Mouse (Mus musculus): ENCODE data around the gene Il11ra2. TPM values are rescaled to one million over a fixed set of nuclear protein-coding genes. Genes with fewer than 3 reads are reported as not detected.
"Not testable (repeated sequence)": the region's sequence is repeated elsewhere in the genome, so short reads cannot be mapped to it uniquely, and the experiment has no call there.

Gene Il11ra2
- polyA plus RNA-seq (2012; rRNA removed): 0.09 and 0.46 TPM in 2 replicates

- H3K4me3 ChIP-seq (replicated peaks; ENCODE audit: extremely low read depth, low read depth, low read length); H3K4me1 ChIP-seq (ENCODE audit: control insufficient read depth, insufficient read depth, low read length); DNase-seq: not testable (repeated sequence)
- no CpG with 5 or more reads among the region's 3 CpGs for WGBS
Observed at GRCm38 (mm10) chr4:42661793-42662192, at the start of gene Il11ra2. Gene Il11ra2 (minus strand): TSS chr4:42661893.

GRCm38 (mm10) chr4:42682183-42682524 is 20.5 kb upstream of the Il11ra2 start:
- not testable (repeated sequence) for DNase-seq; H3K4me3 ChIP-seq (replicated peaks; ENCODE audit: extremely low read depth, low read depth, low read length); H3K4me1 ChIP-seq (ENCODE audit: control insufficient read depth, insufficient read depth, low read length)
- no CpG with 5 or more reads among the region's 18 CpGs for WGBS

GRCm38 (mm10) chr4:42681473-42682182 is 19.9 kb upstream of the Il11ra2 start:
- no CpG with 5 or more reads among the region's 66 CpGs for WGBS
- DNase-seq: not testable (repeated sequence)

GRCm38 (mm10) chr4:42680374-42681356 is 19.0 kb upstream of the Il11ra2 start:
- H3K4me1 ChIP-seq (ENCODE audit: control insufficient read depth, insufficient read depth, low read length); DNase-seq; H3K4me3 ChIP-seq (replicated peaks; ENCODE audit: extremely low read depth, low read depth, low read length): not testable (repeated sequence)
- WGBS: no CpG with 5 or more reads among the region's 32 CpGs

More at GRCm38 (mm10) chr4:42681473-42682182, 19.9 kb upstream of the Il11ra2 start:
- H3K4me3 ChIP-seq (replicated peaks; ENCODE audit: extremely low read depth, low read depth, low read length); H3K4me1 ChIP-seq (ENCODE audit: control insufficient read depth, insufficient read depth, low read length): not testable (repeated sequence)

GRCm38 (mm10) chr4:42679365-42679764 is 17.7 kb upstream of the Il11ra2 start:
- DNase-seq; H3K4me3 ChIP-seq (replicated peaks; ENCODE audit: extremely low read depth, low read depth, low read length); H3K4me1 ChIP-seq (ENCODE audit: control insufficient read depth, insufficient read depth, low read length): not testable (repeated sequence)
- no CpG with 5 or more reads among the region's 7 CpGs for WGBS

- H3K4me3 ChIP-seq (replicated peaks; ENCODE audit: extremely low read depth, low read depth, low read length); DNase-seq; H3K4me1 ChIP-seq (ENCODE audit: control insufficient read depth, insufficient read depth, low read length): not testable (repeated sequence)
- no CpG with 5 or more reads among the region's 4 CpGs for WGBS
Observed at GRCm38 (mm10) chr4:42675415-42675814, 13.7 kb upstream of the Il11ra2 start.

GRCm38 (mm10) chr4:42654951-42655350 is 6.7 kb downstream of the Il11ra2 start, which contains the start of gene Ccl27b:
Gene Ccl27b (plus strand): TSS chr4:42655251.
- not testable (repeated sequence) for H3K4me3 ChIP-seq (replicated peaks; ENCODE audit: extremely low read depth, low read depth, low read length); H3K4me1 ChIP-seq (ENCODE audit: control insufficient read depth, insufficient read depth, low read length)
- no CpG with 5 or more reads among the region's 9 CpGs for WGBS

GRCm38 (mm10) chr4:42629419-42629818 is 32.3 kb downstream of the Il11ra2 start, which contains the start of gene Gm2564:
Gene Gm2564 (plus strand): TSS chr4:42629719.
- no CpG with 5 or more reads among the region's 8 CpGs for WGBS
- H3K4me1 ChIP-seq (ENCODE audit: control insufficient read depth, insufficient read depth, low read length); H3K4me3 ChIP-seq (replicated peaks; ENCODE audit: extremely low read depth, low read depth, low read length); DNase-seq: not testable (repeated sequence)

More at GRCm38 (mm10) chr4:42654951-42655350, 6.7 kb downstream of the Il11ra2 start, which contains the start of gene Ccl27b:
- not testable (repeated sequence) for DNase-seq

- no CpG with 5 or more reads among the region's 5 CpGs for WGBS
Observed at GRCm38 (mm10) chr4:42611895-42612294, 49.8 kb downstream of the Il11ra2 start, which contains the start of gene Gm10591. Gene Gm10591 (plus strand): TSS chr4:42612195.

More at GRCm38 (mm10) chr4:42611895-42612294, 49.8 kb downstream of the Il11ra2 start, which contains the start of gene Gm10591:
- not testable (repeated sequence) for H3K4me3 ChIP-seq (replicated peaks; ENCODE audit: extremely low read depth, low read depth, low read length); H3K4me1 ChIP-seq (ENCODE audit: control insufficient read depth, insufficient read depth, low read length); DNase-seq

Other genes with a start within 250 kb of the Il11ra2 start
- gene Gm21586, start 222.5 kb downstream of the Il11ra2 start, polyA plus RNA-seq (2012; rRNA removed): not detected in 2 replicates
- gene Gm2163, start 195.1 kb downstream of the Il11ra2 start, polyA plus RNA-seq (2012; rRNA removed): 0.06 and 0.13 TPM in 2 replicates
- gene Fam205a2, start 133.7 kb downstream of the Il11ra2 start, polyA plus RNA-seq (2012; rRNA removed): not detected in 2 replicates
- 4.7 and 12.9 TPM in 2 replicates for gene Gm10591, start 49.7 kb downstream of the Il11ra2 start, polyA plus RNA-seq (2012; rRNA removed)
- gene Gm2564, start 32.2 kb downstream of the Il11ra2 start, polyA plus RNA-seq (2012; rRNA removed): 4.9 and 7.1 TPM in 2 replicates
- not detected in 2 replicates for gene Ccl27b, start 6.6 kb downstream of the Il11ra2 start, polyA plus RNA-seq (2012; rRNA removed)
- gene 4930578G10Rik, start 73.7 kb upstream of the Il11ra2 start, polyA plus RNA-seq (2012; rRNA removed): 0.27 TPM in 1 of 2 replicates, not detected in the other
- 14.3 and 16.4 TPM in 2 replicates for gene Ccl19, start 94.7 kb upstream of the Il11ra2 start, polyA plus RNA-seq (2012; rRNA removed)
- gene Ccl21a, start 112.1 kb upstream of the Il11ra2 start, polyA plus RNA-seq (2012; rRNA removed): 103 and 113 TPM in 2 replicates
- gene Fam205a1, start 192.0 kb upstream of the Il11ra2 start, polyA plus RNA-seq (2012; rRNA removed): not detected in 2 replicates
- not detected in 2 replicates for gene Gm12394, start 194.9 kb upstream of the Il11ra2 start, polyA plus RNA-seq (2012; rRNA removed)
- not detected in 2 replicates for gene Fam205c, start 212.3 kb upstream of the Il11ra2 start, polyA plus RNA-seq (2012; rRNA removed)